Mouse (Mus musculus) G1E (cell line): ENCODE results near the gene Pgap3. TPM values are rescaled to one million over a fixed set of nuclear protein-coding genes. Genes with fewer than 3 reads are reported as not detected.

Experiments used
- ATAC-seq: 2 replicates; pipeline ENCODE4 v1.8.0; 2016; ENCODE audit warnings: mild to moderate bottlenecking; ENCODE audit not compliant: insufficient number of reproducible peaks, poor library complexity, low FRiP score, severe bottlenecking; ENCODE audit errors: extremely low read depth
- DNase-seq: peaks from one replicate; pipeline ENCODE4 v3.0.0; 2012; ENCODE audit warnings: low spot score
- H3K27me3 ChIP-seq: 2 replicates; pipeline ENCODE4 v1.6.1; 2012; ENCODE audit warnings: mild to moderate bottlenecking, low read length, inconsistent platforms; ENCODE audit not compliant: insufficient read depth
- H3K36me3 ChIP-seq: replicated peaks from 2 replicates; pipeline ENCODE3; 2012; ENCODE audit warnings: mild to moderate bottlenecking, inconsistent platforms
- H3K4me1 ChIP-seq: 2 replicates; pipeline ENCODE4 v1.6.1; 2012; ENCODE audit warnings: low read depth, low read length, inconsistent platforms, mixed read lengths; ENCODE audit not compliant: insufficient read depth
- H3K4me3 ChIP-seq: 2 replicates; pipeline ENCODE4 v1.5.1; 2012; ENCODE audit warnings: low read depth, mild to moderate bottlenecking, inconsistent platforms, low read length, moderate library complexity, mixed read lengths
- H3K9me3 ChIP-seq: replicated peaks from 2 replicates; pipeline ENCODE4 v1.6.1; 2012; ENCODE audit warnings: inconsistent platforms
- CTCF ChIP-seq: IDR thresholded peaks from 2 replicates; pipeline ENCODE4 v1.5.1; 2012; ENCODE audit warnings: low read depth, low read length, inconsistent platforms, mixed read lengths
- GATA1 ChIP-seq: IDR thresholded peaks from 2 replicates; pipeline ENCODE4 v1.6.1; 2012; ENCODE audit warnings: borderline replicate concordance, low read length, inconsistent platforms, mixed read lengths
- GATA2 ChIP-seq: IDR thresholded peaks from 2 replicates; pipeline ENCODE4 v1.6.1; 2012; ENCODE audit warnings: low read depth, low read length, inconsistent platforms, borderline replicate concordance
- POLR2AphosphoS5 ChIP-seq: IDR thresholded peaks from 2 replicates; pipeline ENCODE4 v1.6.1; 2012; ENCODE audit warnings: low read depth, low read length, inconsistent platforms; ENCODE audit not compliant: insufficient replicate concordance
- TAL1 ChIP-seq: conservative IDR thresholded peaks from 2 replicates; pipeline ENCODE4 v1.6.1; 2012; ENCODE audit warnings: low read depth, low read length, inconsistent platforms, mixed read lengths
- polyA plus RNA-seq: library from polyadenylated mRNA; stranded (reverse); fragments of >175 nt; gene quantifications from 2 replicates; pipeline ENCODE4 v1.2.3, GENCODE M21; 2012
- total RNA-seq, 2 experiments: library from RNA; stranded (forward) in 1 of 2; stranded (reverse) in 1 of 2; fragments of 200-1000 nt in 1 of 2; fragments of >200 nt in 1 of 2; fragmentation: Nextera tagmentation in 1 of 2; gene quantifications; 2 replicates each; pipeline ENCODE4 v1.2.3; 2014 to 2017

The Pgap3 gene
- total and polyA plus RNA-seq, 3 experiments = 2.7 to 9.1 (median 7.4) TPM

- no peaks in the 10 kb centered on the region for H3K36me3 ChIP-seq
- no peak for ATAC-seq
- TF ChIP-seq POLR2AphosphoS5 = no peak
- no peak for TF ChIP-seq GATA2
- no peak for TF ChIP-seq GATA1
- TF ChIP-seq TAL1 = no peak
- no peak for TF ChIP-seq CTCF
- H3K9me3 ChIP-seq = no peaks in the 10 kb centered on the region
- peaks cover 6% of the 10 kb centered on the region; the same call in 1 of the 2 replicates for H3K4me1 ChIP-seq
- H3K27me3 ChIP-seq = peaks cover 50% of the 10 kb centered on the region
- DNase-seq = no peak
- H3K4me3 ChIP-seq = no peak overlapping the region
These were observed 13.9 kb upstream of the Pgap3 start for GRCm38 (mm10) chr11:98414162-98414561.

GRCm38 (mm10) chr11:98413731-98414130, 13.4 kb upstream of the Pgap3 start:
- Histone ChIP-seq H3K27me3 (peaks cover 45% of the 10 kb centered on the region), H3K4me3 (no peak overlapping the region), H3K9me3 (no peaks in the 10 kb centered on the region), H3K4me1 (peaks cover 6% of the 10 kb centered on the region; the same call in 1 of the 2 replicates), H3K36me3 (no peaks in the 10 kb centered on the region)
- ATAC-seq (no peak), DNase-seq (no peak)
- no peak for TF ChIP-seq GATA1
- TF ChIP-seq POLR2AphosphoS5 = no peak
- TF ChIP-seq GATA2 = no peak
- TF ChIP-seq TAL1 = no peak
- no peak for TF ChIP-seq CTCF

GRCm38 (mm10) chr11:98412797-98413301, 12.6 kb upstream of the Pgap3 start:
- no peaks in the 10 kb centered on the region for H3K9me3 ChIP-seq
- DNase-seq (no peak), ATAC-seq (no peak)
- TF ChIP-seq GATA2 = no peak
- TF ChIP-seq POLR2AphosphoS5 = no peak
- peaks cover 45% of the 10 kb centered on the region for H3K27me3 ChIP-seq
- peaks cover 6% of the 10 kb centered on the region; the same call in 1 of the 2 replicates for H3K4me1 ChIP-seq
- no peaks in the 10 kb centered on the region for H3K36me3 ChIP-seq
- H3K4me3 ChIP-seq = no peak overlapping the region

- Histone ChIP-seq H3K36me3 (no peaks in the 10 kb centered on the region), H3K4me3 (no peak within 1 kb of the TSS), H3K9me3 (no peaks in the 10 kb centered on the region), H3K4me1 (peaks cover 6% of the 10 kb centered on the region; the same call in 1 of the 2 replicates), H3K27me3 (peaks cover 45% of the 10 kb centered on the region)
- no peak for TF ChIP-seq CTCF
- TF ChIP-seq GATA1 = no peak
- TF ChIP-seq POLR2AphosphoS5 = no peak
- no peak for DNase-seq
- no peak for ATAC-seq
These were observed 12.0 kb upstream of the Pgap3 start, which contains the start of gene Erbb2 for GRCm38 (mm10) chr11:98412273-98412796. Gene Erbb2, plus strand, starts transcription at chr11:98412470.

GRCm38 (mm10) chr11:98409341-98409822, 9.1 kb upstream of the Pgap3 start:
- no peak for ATAC-seq
- no peak for TF ChIP-seq CTCF
- TF ChIP-seq GATA1 = no peak
- no peak for TF ChIP-seq TAL1
- TF ChIP-seq POLR2AphosphoS5 = no peak
- TF ChIP-seq GATA2 = no peak
- Histone ChIP-seq H3K9me3 (no peaks in the 10 kb centered on the region), H3K36me3 (no peaks in the 10 kb centered on the region), H3K4me3 (no peak overlapping the region), H3K27me3 (peaks cover 40% of the 10 kb centered on the region), H3K4me1 (peaks cover 3% of the 10 kb centered on the region; the same call in 1 of the 2 replicates)
- DNase-seq = no peak

GRCm38 (mm10) chr11:98408872-98409271, 8.6 kb upstream of the Pgap3 start:
- ATAC-seq (no peak), DNase-seq (no peak)
- Histone ChIP-seq H3K27me3 (peaks cover 36% of the 10 kb centered on the region), H3K4me3 (no peak overlapping the region), H3K9me3 (no peaks in the 10 kb centered on the region), H3K4me1 (peaks cover 3% of the 10 kb centered on the region; the same call in 1 of the 2 replicates), H3K36me3 (no peaks in the 10 kb centered on the region)
- TF ChIP-seq GATA2 (no peak), CTCF (no peak)

GRCm38 (mm10) chr11:98406621-98407020, 6.3 kb upstream of the Pgap3 start:
- TF ChIP-seq GATA2 (no peak), CTCF (no peak), TAL1 (no peak), GATA1 (no peak), POLR2AphosphoS5 (no peak)
- DNase-seq (no peak), ATAC-seq (no peak)
- Histone ChIP-seq H3K36me3 (no peaks in the 10 kb centered on the region), H3K9me3 (no peaks in the 10 kb centered on the region), H3K4me3 (no peak overlapping the region), H3K27me3 (peaks cover 19% of the 10 kb centered on the region), H3K4me1 (peaks cover 3% of the 10 kb centered on the region; the same call in 1 of the 2 replicates)
